Mouse (Mus musculus) ES-Bruce4 (cell line): ENCODE results near the gene Aqr.

Source experiments
- CTCF ChIP-seq: IDR thresholded peaks from one replicate; pipeline ENCODE4 v1.8.1; 2011; ENCODE audit warnings: low read depth, low read length
- EP300 ChIP-seq: IDR thresholded peaks from 2 replicates; pipeline ENCODE4 v1.6.1; 2011; ENCODE audit warnings: low read depth, low read length; ENCODE audit not compliant: insufficient read depth
- POLR2A ChIP-seq: IDR thresholded peaks from one replicate; pipeline ENCODE4 v1.8.1; 2011; ENCODE audit warnings: low read length; ENCODE audit not compliant: insufficient read depth

DNA sequence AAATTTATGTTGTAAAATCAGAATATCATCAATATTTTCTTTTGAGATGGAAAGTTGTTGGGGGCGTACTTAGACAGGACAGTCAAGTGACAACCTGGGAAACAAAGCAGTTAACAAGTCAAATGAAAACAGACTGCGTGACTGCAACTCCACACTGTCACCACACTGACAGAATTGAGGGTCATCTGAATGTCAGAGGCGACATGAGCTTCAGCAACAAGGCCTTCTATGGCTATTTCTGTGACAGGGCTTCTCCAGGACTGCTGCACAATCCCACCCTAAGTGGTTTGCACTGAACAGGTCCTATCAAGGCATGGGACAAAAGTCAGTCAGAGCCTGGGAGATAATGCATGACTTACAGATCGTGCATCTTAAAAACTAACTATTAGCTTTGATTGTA, 63.5 kb downstream of the Aqr start:
- no peak for TF ChIP-seq POLR2A
- no peak for TF ChIP-seq CTCF
- no peak for TF ChIP-seq EP300
